In the genomic region with DNA sequence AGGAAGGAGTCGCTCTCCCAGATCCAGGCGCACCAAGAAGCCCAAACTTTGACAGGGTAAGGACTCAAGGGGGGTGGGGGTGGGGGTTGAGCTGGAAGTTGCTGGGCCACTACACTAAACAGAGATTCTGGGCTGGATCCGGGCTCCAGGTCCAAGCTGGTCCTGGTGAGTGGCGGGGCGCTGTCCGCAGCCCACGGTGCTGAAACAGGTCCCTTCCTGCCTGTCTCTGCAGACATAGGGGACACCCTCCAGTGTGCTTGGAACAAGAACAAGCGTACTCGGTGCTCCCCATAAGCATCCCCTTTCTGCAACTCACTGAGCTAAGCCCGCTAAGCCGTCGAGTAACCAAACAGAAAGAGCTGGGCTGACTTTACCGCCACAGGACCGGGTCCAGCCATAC, we compare ENCODE assay signal across 8 mouse cellular contexts. TPM values are rescaled to one million over a fixed set of nuclear protein-coding genes. Genes with fewer than 3 reads are reported as not detected.
DNase-seq lines count a peak whose midpoint lies in the region; ATAC-seq and TF ChIP-seq lines count a peak whose summit lies in the region.

No protein-coding gene starts in this region.

- DNase-seq in kidney, adult 11 months: peak; percentile 11
- DNase-seq in R1 (ENCODE audit: low read depth, low spot score): peak; percentile 37
- DNase-seq in gastrocnemius, adult 2 months: peak; percentile 67
- peak; percentile 73 for DNase-seq in kidney, postnatal 14 days
- DNase-seq in urinary bladder, postnatal 25 days (ENCODE audit: low spot score): peak; percentile 50
- no peak for DNase-seq in right cerebral cortex, adult 18-20 months

- H3K27ac ChIP-seq in kidney, embryonic 16.5 days (ENCODE audit: low read length): no peak overlapping the region
- no peak overlapping the region for H3K27ac ChIP-seq in gastrocnemius, adult 2 months
- H3K27ac ChIP-seq in midbrain, embryonic 12.5 days (replicated peaks): no peak overlapping the region

- no peaks in the 10 kb centered on the region for H3K27me3 ChIP-seq in kidney, embryonic 16.5 days (ENCODE audit: insufficient read depth, low read length)
- H3K27me3 ChIP-seq in midbrain, embryonic 12.5 days: peaks cover 4% of the 10 kb centered on the region

- no peaks in the 10 kb centered on the region for H3K4me1 ChIP-seq in kidney, embryonic 16.5 days (ENCODE audit: insufficient read depth, low read length)
- peaks cover 22% of the 10 kb centered on the region for H3K4me1 ChIP-seq in midbrain, embryonic 12.5 days

- WGBS in kidney, embryonic 16.5 days: 8% methylated on average over 14 of the region's 14 CpGs
- WGBS in midbrain, embryonic 12.5 days: 3% methylated on average over 13 of the region's 14 CpGs

- no peak overlapping the region for H3K9ac ChIP-seq in kidney, embryonic 16.5 days (replicated peaks; ENCODE audit: low read length)
- no peak overlapping the region for H3K9ac ChIP-seq in midbrain, embryonic 12.5 days (replicated peaks)

- no peak overlapping the region for H3K4me2 ChIP-seq in kidney, embryonic 16.5 days (replicated peaks; ENCODE audit: low read depth, low read length)
- peak overlapping the region; percentile 17 for H3K4me2 ChIP-seq in midbrain, embryonic 12.5 days (replicated peaks)

- ATAC-seq in kidney, embryonic 16.5 days (ENCODE audit: low FRiP score, low TSS enrichment): no peak
- ATAC-seq in midbrain, embryonic 12.5 days (ENCODE audit: low FRiP score, low read depth): no peak

- no peaks in the 10 kb centered on the region for H3K36me3 ChIP-seq in kidney, embryonic 16.5 days (ENCODE audit: insufficient read depth, low read length)
- H3K36me3 ChIP-seq in midbrain, embryonic 12.5 days: no peaks in the 10 kb centered on the region

- no peaks in the 10 kb centered on the region for H3K9me3 ChIP-seq in kidney, embryonic 16.5 days (ENCODE audit: low read length)
- H3K9me3 ChIP-seq in midbrain, embryonic 12.5 days: no peaks in the 10 kb centered on the region

- no peak for TF ChIP-seq CTCF in gastrocnemius, adult 2 months (IDR thresholded peaks at IDR 0.05)

- no peak overlapping the region for H3K4me3 ChIP-seq in kidney, embryonic 16.5 days (ENCODE audit: low read length)
- H3K4me3 ChIP-seq in gastrocnemius, adult 2 months: no peak overlapping the region
- H3K4me3 ChIP-seq in midbrain, embryonic 12.5 days: no peak overlapping the region

- intact Hi-C loops in gastrocnemius, adult 2 months (cut with DNase I): no loop called here

RNA-seq across cellular contexts. Expression of a gene that starts 4.2 kb away (rescaled TPM):
- polyA plus RNA-seq in kidney, embryonic 16.5 days (2015; fragmentation: Nextera tagmentation; extraction: Ambion mirVana): 0.07 and 0.18 TPM in 2 replicates
- total RNA-seq in gastrocnemius, adult 2 months (2021): under 1 TPM; 0.26 to 0.45 TPM
- 0.15 TPM in 1 of 2 replicates, not detected in the other for polyA plus RNA-seq in midbrain, embryonic 12.5 days (2016; fragmentation: Nextera tagmentation; extraction: Ambion mirVana)
